Mouse (Mus musculus): Measurements from ENCODE around the gene Srl.

GRCm38 (mm10) chr16:4455693-4456092 lies 85.9 kb downstream of the Srl start:
- TF ChIP-seq CTCF (IDR thresholded peaks at IDR 0.05; ENCODE audit: extremely low read depth, insufficient read depth, insufficient read length, insufficient replicate concordance) = no peak
- no peak for TF ChIP-seq POLR2A (IDR thresholded peaks at IDR 0.05; ENCODE audit: low read depth, low read length)
